Mouse (Mus musculus): Measurements from ENCODE around the gene Nagk. TPM values are rescaled to one million over a fixed set of nuclear protein-coding genes. Genes with fewer than 3 reads are reported as not detected.

The Nagk gene
- 10 to 100 TPM; 25.5 to 83.1 TPM for polyA plus RNA-seq (2012; fragmentation: generic; extraction: Trizol)

DNA sequence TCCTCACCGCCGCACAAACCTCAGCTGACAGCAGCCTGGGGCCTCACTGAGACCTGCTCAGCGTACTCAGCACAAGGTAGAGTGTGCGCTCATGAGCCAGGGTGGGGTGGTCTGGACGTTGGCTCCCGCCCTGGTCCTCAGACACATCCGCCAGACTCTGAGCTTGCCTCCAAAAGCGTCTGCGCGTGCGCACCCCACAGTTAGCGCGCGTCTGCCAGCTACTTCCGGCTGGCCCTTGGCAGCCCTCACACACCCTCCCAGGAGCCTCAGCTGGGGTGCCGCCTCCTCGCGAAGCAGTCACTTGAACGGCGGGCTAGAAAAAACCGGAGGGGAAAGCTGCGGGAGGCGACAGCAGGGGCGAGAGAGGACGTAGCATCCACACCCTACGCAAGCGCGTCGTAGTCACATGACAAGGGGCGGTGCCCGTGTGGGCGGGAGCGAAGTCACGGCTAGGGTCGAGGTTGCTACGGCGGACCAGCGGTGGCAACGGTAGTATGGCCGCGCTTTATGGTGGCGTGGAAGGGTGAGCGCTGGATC, at the start of gene Nagk:
Gene Nagk, plus strand, starts transcription at position 223 of the 537 bp plus-strand sequence.

DNA sequence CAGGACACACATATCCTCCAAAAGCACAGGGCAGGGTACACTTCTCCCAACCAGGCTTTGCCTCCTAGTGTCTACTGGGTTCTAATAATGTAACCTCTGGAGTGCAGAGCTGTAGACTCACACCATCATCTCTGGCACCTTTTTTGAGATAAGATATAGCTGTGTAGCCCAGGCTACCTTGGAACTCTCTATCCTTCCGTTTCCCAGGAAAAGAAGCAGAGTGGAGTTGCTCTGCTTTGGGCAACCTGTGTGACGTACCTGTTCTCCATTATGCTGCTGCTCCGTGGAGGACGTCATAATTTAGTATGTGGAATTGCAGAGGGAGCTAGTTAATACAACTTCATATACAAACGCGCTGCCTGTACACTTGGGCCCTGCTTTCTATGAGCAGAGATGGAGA, 32.4 kb upstream of the Nagk start, which contains the start of gene Ankrd53:
Gene Ankrd53, plus strand, starts transcription at position 301 of the 400 bp plus-strand sequence.

DNA sequence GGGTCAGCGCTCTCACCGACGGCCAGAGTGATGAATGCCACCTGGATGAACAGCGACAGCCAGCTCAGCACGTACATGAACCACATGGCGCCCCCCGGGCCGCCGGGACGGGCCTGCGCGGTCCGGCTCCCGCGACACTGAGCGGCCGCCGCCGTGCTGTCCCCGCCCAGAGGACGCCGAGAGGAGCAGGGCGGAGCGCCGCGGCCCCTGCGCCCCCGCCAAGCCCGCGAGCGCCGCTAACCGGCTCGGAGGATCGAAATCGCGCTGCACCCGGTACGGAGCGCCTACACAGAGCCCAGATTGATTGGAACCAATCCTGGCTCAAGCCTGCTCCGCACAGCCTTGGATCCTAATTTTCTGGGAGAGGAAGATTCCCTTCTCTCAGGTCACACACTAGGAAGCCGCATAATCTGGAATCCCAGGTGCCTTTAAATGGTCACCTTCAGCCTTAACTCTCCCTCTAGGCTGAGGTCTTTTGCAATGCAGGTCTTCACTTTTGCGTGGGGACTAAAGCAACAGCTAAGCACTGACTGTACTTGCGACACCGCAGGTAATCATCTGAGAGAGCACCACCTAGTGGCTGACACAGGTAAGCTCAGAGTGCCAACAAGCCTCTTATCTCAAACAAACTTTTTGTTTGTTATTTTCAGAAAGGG, 19.0 kb upstream of the Nagk start, which contains the start of gene Tex261:
Gene Tex261, minus strand, starts transcription at position 176 of the 656 bp plus-strand sequence.

DNA sequence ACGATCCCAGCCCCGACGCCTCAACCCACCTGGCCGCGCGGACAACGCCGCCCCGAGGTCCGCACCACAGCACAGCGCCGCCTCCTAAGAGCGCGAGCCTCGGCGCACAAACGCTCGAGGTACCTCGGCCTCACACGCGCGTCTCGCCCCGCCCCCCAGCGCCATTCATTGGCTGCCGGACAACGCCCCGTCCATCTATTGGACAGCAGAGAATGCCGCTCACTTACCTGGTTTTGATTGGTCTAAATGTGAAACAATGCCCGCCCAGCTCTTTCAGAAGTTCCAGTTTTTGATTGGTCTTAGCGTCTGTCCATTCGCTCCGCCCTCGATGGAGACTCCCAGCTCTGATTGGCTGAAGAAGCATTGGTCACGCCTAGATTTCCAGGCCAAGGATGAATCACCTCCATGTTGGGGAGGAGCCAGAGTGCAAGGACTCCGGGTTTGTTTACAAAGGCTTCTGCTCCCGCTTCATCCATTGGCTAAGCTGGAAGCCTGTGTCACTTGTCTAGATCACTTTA, 36.9 kb downstream of the Nagk start, which contains the start of gene Paip2b:
Gene Paip2b, minus strand, starts transcription at position 136 of the 518 bp plus-strand sequence.

Other genes starting within 250 kb of the Nagk start
- gene Stambp, start 222.3 kb upstream of the Nagk start, polyA plus RNA-seq (2012; fragmentation: generic; extraction: Trizol), result 10 to 100 TPM in 1 of 2 experiments, 1 to 10 TPM in 1; 3.7 to 14.7 TPM
- not detected for gene Clec4f, start 138.8 kb upstream of the Nagk start, polyA plus RNA-seq (2012; fragmentation: generic; extraction: Trizol)
- gene Cd207, start 117.1 kb upstream of the Nagk start, polyA plus RNA-seq (2012; fragmentation: generic; extraction: Trizol), result not detected
- gene Vax2, start 83.7 kb upstream of the Nagk start, polyA plus RNA-seq (2012; fragmentation: generic; extraction: Trizol), result 1 to 10 TPM; 1.2 to 2.6 TPM
- under 1 TPM; 0.02 to 0.07 TPM for gene Atp6v1b1, start 52.0 kb upstream of the Nagk start, polyA plus RNA-seq (2012; fragmentation: generic; extraction: Trizol)
- under 1 TPM in 1 of 2 experiments, not detected in 1; 0.04 TPM for gene Ankrd53, start 32.3 kb upstream of the Nagk start, polyA plus RNA-seq (2012; fragmentation: generic; extraction: Trizol)
- 10 to 100 TPM; 60.6 to 67.3 TPM for gene Tex261, start 19.2 kb upstream of the Nagk start, polyA plus RNA-seq (2012; fragmentation: generic; extraction: Trizol)
- 10 to 100 TPM in 1 of 2 experiments, 1 to 10 TPM in 1; 1.7 to 16.8 TPM for gene Paip2b, start 36.8 kb downstream of the Nagk start, polyA plus RNA-seq (2012; fragmentation: generic; extraction: Trizol)
- 1 to 10 TPM in 1 of 2 experiments, under 1 TPM in 1; 0.67 to 5.8 TPM for gene Zfp638, start 72.1 kb downstream of the Nagk start, polyA plus RNA-seq (2012; fragmentation: generic; extraction: Trizol)
- 10 to 100 TPM; 14.7 to 31.1 TPM for gene Dysf, start 213.6 kb downstream of the Nagk start, polyA plus RNA-seq (2012; fragmentation: generic; extraction: Trizol)

Measured in C3H10T1/2 (cell line).